Mouse (Mus musculus): ENCODE data around the gene Eif4a2.

Gene Eif4a2

GRCm38 (mm10) chr16:23140911-23141310 is 33.7 kb downstream of the Eif4a2 start:
- DNase-seq (ENCODE audit: low spot score): no peak

GRCm38 (mm10) chr16:23144326-23144725 is 37.1 kb downstream of the Eif4a2 start:
- no peak for DNase-seq (ENCODE audit: low spot score)

GRCm38 (mm10) chr16:23145211-23145610 is 38.0 kb downstream of the Eif4a2 start:
- DNase-seq (ENCODE audit: low spot score): no peak

- no peak for DNase-seq (ENCODE audit: low spot score)
Observed at GRCm38 (mm10) chr16:23146280-23146679, 39.0 kb downstream of the Eif4a2 start, which contains the start of gene Adipoq. Gene Adipoq, plus strand, starts transcription at chr16:23146536.

GRCm38 (mm10) chr16:23148936-23149335 is 41.7 kb downstream of the Eif4a2 start:
- no peak for DNase-seq (ENCODE audit: low spot score)

- no peak for DNase-seq (ENCODE audit: low spot score)
Observed at GRCm38 (mm10) chr16:23149396-23149795, 42.2 kb downstream of the Eif4a2 start.

GRCm38 (mm10) chr16:23151423-23151822 is 44.2 kb downstream of the Eif4a2 start:
- DNase-seq (ENCODE audit: low spot score): no peak

GRCm38 (mm10) chr16:23154261-23154660 is 47.0 kb downstream of the Eif4a2 start:
- no peak for DNase-seq (ENCODE audit: low spot score)

GRCm38 (mm10) chr16:23157013-23157412 is 49.8 kb downstream of the Eif4a2 start:
- DNase-seq (ENCODE audit: low spot score): no peak

- no peak for DNase-seq (ENCODE audit: low spot score)
Observed at GRCm38 (mm10) chr16:23158292-23158691, 51.0 kb downstream of the Eif4a2 start.

- DNase-seq (ENCODE audit: low spot score): no peak
Observed at GRCm38 (mm10) chr16:23158957-23159356, 51.7 kb downstream of the Eif4a2 start.

GRCm38 (mm10) chr16:23159749-23160148 is 52.5 kb downstream of the Eif4a2 start:
- DNase-seq (ENCODE audit: low spot score): no peak

GRCm38 (mm10) chr16:23162116-23162515 is 54.9 kb downstream of the Eif4a2 start:
- DNase-seq (ENCODE audit: low spot score): no peak

Measured in ovary, postnatal 14 days (tissue).